Mouse (Mus musculus) midbrain, embryonic 15.5 days (tissue): ENCODE measurements at regions not wholly inside any gene's neighbourhood (a gene's known extent, or its start where the extent isn't known, plus 50 kb on each side); places are given as distances from the start of the nearest gene placed in this dataset.
A peak's percentile ranks its signal among the peaks of the same experiment; 100 is the strongest.

Experiments used
- ATAC-seq: fragments of 200-750 bp; cut with Nextera tagmentation; replicated peaks from 2 replicates; pipeline ENCODE4 v1.8.0; 2017; ENCODE audit warnings: moderate TSS enrichment
- H3K27ac ChIP-seq: fragments of 300-500 bp; sonication (generic); 2 replicates; pipeline ENCODE4 v1.5.1; 2015; ENCODE audit warnings: mild to moderate bottlenecking, inconsistent platforms
- H3K27me3 ChIP-seq: fragments of 300-500 bp; sonication (generic); replicated peaks from 2 replicates; pipeline ENCODE4 v1.6.1; 2015; ENCODE audit warnings: inconsistent platforms
- H3K36me3 ChIP-seq: fragments of 300-500 bp; sonication (generic); replicated peaks from 2 replicates; pipeline ENCODE4 v1.6.1; 2015; ENCODE audit warnings: inconsistent platforms
- H3K4me1 ChIP-seq: fragments of 300-500 bp; sonication (generic); 2 replicates; pipeline ENCODE4 v1.6.1; 2015; ENCODE audit warnings: inconsistent platforms
- H3K4me2 ChIP-seq: fragments of 300-500 bp; sonication (generic); 2 replicates; pipeline ENCODE4 v1.6.1; 2015; ENCODE audit warnings: inconsistent platforms, mild to moderate bottlenecking, moderate library complexity
- H3K4me3 ChIP-seq: fragments of 300-500 bp; sonication (generic); 2 replicates; pipeline ENCODE4 v1.5.1; 2015; ENCODE audit warnings: mild to moderate bottlenecking, inconsistent platforms
- H3K9ac ChIP-seq: fragments of 300-500 bp; sonication (generic); 2 replicates; pipeline ENCODE4 v1.6.1; 2015; ENCODE audit warnings: mild to moderate bottlenecking, inconsistent platforms
- H3K9me3 ChIP-seq: fragments of 300-500 bp; sonication (generic); 2 replicates; pipeline ENCODE4 v1.6.1; 2016; ENCODE audit warnings: inconsistent platforms
- WGBS: fragments of 180-500 bp; shearing (Covaris S2); methylation state at CpG from one replicate; pipeline ENCODE4 v1.1.7; 2015; ENCODE audit warnings: mixed read lengths; 5-methylcytosine and 5-hydroxymethylcytosine counted together

DNA sequence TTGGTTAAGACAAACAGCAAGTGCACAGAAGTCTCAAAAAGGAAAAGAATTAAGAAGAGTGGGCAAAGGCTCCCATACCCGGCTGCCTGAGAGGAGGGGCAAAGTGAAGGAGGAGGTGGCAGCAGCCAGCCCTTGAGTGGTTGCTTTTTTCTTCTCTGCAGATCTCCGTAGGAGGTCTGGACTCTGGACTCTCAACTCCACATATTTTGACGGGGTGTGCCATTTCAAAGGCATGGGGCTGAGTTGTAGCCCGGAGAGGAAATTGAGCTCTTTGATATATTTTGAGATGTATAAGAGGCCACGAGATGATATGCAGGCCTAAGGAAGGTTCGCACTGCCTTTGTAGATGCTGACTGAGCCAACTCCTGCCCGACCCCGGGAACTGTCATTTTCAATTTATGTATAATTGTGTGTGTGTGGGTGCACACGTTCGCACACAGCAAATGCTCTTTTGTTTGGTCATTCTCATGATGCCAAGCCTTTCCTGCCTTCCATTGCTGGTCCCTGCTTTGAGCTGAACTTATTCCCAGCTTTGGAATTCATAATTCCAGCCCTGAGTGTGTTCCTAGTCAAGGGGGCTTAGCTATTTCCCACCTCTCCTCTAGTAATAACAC is 56.4 kb downstream of the Cxcr4 start:
- Histone ChIP-seq H3K9me3 (no peaks in the 10 kb centered on the region), H3K9ac (no peak overlapping the region)
- 63% methylated on average over 10 of the region's 10 CpGs for WGBS

DNA sequence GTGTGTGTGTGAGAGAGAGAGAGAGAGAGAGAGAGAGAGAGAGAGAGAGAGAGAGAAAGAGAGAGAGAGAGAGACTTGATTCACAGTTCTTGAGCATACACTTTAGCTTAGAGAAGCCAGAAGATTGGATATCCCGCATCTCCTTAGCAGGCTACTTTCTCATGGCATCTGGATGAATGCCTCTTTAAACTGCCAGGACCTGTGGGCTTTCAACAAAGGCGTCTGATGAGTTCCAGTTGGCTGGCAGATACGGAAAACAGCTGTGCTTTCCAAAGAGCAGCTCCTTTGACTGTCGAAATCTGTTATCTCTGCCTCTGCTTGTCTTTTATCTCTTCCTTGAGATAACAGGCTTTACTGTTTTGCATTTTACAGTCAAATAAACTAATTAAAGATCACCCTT is 59.5 kb downstream of the Cxcr4 start:
- Histone ChIP-seq H3K4me2 (no peak overlapping the region), H3K27me3 (no peaks in the 10 kb centered on the region), H3K4me3 (no peak overlapping the region), H3K27ac (peak overlapping the region; percentile 29; the same call in 1 of the 2 replicates), H3K36me3 (no peaks in the 10 kb centered on the region), H3K9me3 (no peaks in the 10 kb centered on the region), H3K9ac (no peak overlapping the region), H3K4me1 (0 out of 2 replicates have a peak, but pooled peaks cover 6% of the 10 kb centered on the region)
- 4% methylated on average over 4 of the region's 4 CpGs for WGBS
- 0 out of 2 replicates have a peak, but pooled peaks have one; percentile 17 for ATAC-seq

More for the DNA sequence above, 56.4 kb downstream of the Cxcr4 start:
- Histone ChIP-seq H3K4me1 (peaks cover 19% of the 10 kb centered on the region), H3K4me3 (no peak overlapping the region), H3K27ac (no peak overlapping the region), H3K27me3 (no peaks in the 10 kb centered on the region), H3K36me3 (no peaks in the 10 kb centered on the region), H3K4me2 (no peak overlapping the region)
- no peak for ATAC-seq

DNA sequence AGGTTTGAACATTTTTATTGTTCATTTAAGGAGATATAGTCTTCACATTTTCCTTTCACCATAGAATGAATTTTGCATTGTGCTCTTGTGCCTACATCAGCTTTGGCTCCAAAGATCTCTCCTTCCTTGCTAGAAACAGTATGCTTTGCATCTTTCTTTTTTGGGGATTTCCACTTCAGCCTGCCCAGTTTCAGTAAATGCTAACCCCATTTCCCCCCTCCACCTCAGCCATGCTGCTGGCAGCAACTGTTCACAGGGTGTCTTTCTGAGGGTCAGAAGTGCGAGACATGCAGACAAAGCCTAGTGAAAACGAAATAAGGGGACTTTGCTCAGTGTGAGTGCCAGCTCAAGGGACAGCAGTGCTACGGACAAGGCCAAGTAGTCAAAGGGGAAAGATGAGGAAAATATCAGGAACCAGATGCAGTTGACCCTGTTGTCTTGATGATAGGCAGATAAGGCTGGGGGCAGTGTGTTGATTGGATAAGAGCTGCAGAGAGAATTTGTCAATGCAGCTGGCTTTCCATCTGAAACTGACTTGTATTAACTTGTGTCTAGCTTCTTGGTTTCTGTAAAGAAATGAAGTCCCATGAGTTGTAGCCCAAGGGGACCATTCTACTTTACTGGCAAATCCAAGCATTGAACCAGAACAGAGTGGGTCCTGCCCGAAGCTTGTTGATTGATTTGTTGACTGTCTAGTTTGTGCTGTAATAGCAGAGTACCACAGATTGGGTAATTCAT is 62.1 kb downstream of the Cxcr4 start:
- Histone ChIP-seq H3K27ac (no peak overlapping the region), H3K9me3 (no peaks in the 10 kb centered on the region), H3K27me3 (no peaks in the 10 kb centered on the region), H3K4me1 (0 out of 2 replicates have a peak, but pooled peaks cover 6% of the 10 kb centered on the region), H3K4me3 (no peak overlapping the region), H3K9ac (no peak overlapping the region), H3K36me3 (no peaks in the 10 kb centered on the region), H3K4me2 (no peak overlapping the region)
- no peak for ATAC-seq
- WGBS, result 87% methylated on average over 4 of the region's 4 CpGs

DNA sequence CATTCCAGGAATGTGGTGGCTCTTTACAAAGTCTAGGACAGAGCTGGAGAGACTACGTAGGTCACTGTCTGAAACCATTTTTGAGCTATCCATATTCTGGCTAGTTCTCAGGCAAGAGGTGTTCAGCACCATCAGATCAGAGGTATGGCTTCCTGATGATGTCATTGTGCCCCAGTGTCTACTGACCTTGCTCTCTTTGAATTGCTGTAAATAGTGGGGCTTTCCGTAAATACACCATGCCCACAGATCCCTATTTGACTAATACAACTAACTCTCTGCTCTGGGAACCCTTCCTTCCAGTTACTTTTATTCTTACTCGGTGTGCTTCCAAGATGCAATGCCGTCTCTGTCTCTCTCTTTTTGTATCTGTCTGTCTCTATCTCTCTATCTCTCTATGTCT is 72.9 kb downstream of the Cxcr4 start:
- Histone ChIP-seq H3K9ac (no peak overlapping the region), H3K27me3 (no peaks in the 10 kb centered on the region), H3K4me3 (no peak overlapping the region), H3K36me3 (no peaks in the 10 kb centered on the region), H3K9me3 (no peaks in the 10 kb centered on the region), H3K4me1 (no peaks in the 10 kb centered on the region), H3K27ac (no peak overlapping the region), H3K4me2 (no peak overlapping the region)
- no peak for ATAC-seq
- WGBS, result 90% methylated on average over 4 of the region's 4 CpGs

DNA sequence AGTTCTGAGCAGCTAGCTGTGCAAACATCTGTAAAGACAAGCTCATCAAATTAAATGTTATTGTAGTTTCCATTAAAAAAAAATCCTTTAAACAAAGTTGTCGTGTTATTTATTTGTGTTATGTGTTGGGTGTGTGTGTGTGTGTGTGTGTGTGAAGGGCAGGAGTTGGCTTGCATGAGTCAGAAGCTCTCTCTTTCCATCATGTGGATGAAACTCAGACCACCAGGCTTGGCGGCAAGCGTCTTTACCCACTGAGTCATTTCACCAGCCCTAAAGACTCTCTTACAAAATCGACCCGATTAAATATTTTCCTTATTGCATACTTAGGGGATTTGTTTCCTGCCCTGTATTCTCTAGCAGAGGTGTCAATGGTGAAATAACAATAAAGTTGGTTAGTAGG is 73.6 kb downstream of the Cxcr4 start:
- H3K4me1 ChIP-seq, result no peaks in the 10 kb centered on the region
- 98% methylated on average over 5 of the region's 5 CpGs for WGBS
- ATAC-seq, result no peak
- no peak overlapping the region for H3K27ac ChIP-seq
- H3K27me3 ChIP-seq, result no peaks in the 10 kb centered on the region
- no peak overlapping the region for H3K4me2 ChIP-seq
- H3K36me3 ChIP-seq, result no peaks in the 10 kb centered on the region
- no peaks in the 10 kb centered on the region for H3K9me3 ChIP-seq
- no peak overlapping the region for H3K9ac ChIP-seq
- H3K4me3 ChIP-seq, result no peak overlapping the region

DNA sequence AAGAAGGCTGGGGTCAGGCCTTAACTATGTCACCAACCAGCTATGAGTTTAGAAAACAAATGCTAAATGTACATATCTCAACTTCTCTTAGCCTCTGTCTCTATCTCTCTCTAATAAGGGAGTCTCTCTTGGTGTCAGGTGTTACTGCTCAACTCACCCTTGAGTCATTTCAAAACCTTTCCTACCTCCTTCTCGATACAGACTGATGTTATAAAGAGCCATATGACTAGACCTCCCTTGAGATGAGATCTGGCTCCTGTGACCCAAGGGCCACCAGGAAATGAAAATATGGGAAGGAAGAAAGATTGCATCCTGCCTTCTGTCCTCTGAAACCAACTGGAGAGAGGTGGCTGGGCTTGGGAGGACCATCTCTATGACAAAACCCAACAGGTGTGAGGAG is 74.7 kb downstream of the Cxcr4 start:
- Histone ChIP-seq H3K4me3 (no peak overlapping the region), H3K9me3 (no peaks in the 10 kb centered on the region), H3K27me3 (no peaks in the 10 kb centered on the region), H3K9ac (no peak overlapping the region), H3K4me1 (no peaks in the 10 kb centered on the region), H3K27ac (no peak overlapping the region), H3K36me3 (no peaks in the 10 kb centered on the region), H3K4me2 (no peak overlapping the region)
- no peak for ATAC-seq
- WGBS, result 97% methylated on average over 1 of the region's 1 CpGs

DNA sequence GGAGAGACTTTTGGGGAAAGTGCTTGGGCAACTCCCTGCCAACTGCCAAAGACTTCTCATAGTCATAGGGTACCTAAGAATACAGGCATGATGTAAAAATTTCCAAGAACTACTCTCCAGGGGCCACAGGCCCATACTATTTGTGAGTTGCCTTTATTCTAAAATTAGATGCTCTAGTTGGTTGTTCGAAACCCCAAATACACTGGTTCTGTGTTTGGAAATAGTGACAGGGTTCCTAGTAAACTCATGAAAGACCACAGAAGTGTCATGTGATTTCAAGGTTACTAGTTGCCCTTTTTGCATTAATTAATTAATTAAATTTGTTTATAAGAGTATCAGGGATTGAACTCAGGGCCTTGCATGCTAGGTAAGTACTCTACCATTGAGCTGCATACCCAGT is 77.8 kb downstream of the Cxcr4 start:
- Histone ChIP-seq H3K4me2 (no peak overlapping the region), H3K4me3 (no peak overlapping the region), H3K9ac (no peak overlapping the region), H3K36me3 (no peaks in the 10 kb centered on the region), H3K4me1 (no peaks in the 10 kb centered on the region), H3K9me3 (no peaks in the 10 kb centered on the region), H3K27ac (no peak overlapping the region), H3K27me3 (no peaks in the 10 kb centered on the region)
- no peak for ATAC-seq
- 98% methylated on average over 1 of the region's 1 CpGs for WGBS

DNA sequence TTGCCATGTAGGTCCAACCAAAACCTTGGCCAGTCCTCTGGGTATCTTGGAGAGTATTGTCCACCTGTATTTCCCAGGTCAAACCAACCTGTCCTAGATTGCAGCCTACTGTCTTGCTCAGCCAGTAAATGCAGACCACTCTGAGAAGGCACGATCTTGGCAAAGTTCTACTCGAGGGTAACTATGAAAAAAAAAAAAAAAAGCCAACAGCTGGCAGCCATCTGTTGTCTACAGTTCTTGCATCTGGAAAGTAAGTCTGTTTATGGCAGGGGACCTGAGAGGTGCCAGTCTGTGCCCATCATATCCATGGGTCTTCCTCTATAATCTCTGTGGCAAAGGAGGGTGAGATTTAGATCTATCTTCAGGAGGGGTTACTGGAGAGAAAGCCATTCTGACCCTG is 78.2 kb downstream of the Cxcr4 start:
- WGBS, result 85% methylated on average over 2 of the region's 2 CpGs
- Histone ChIP-seq H3K4me3 (no peak overlapping the region), H3K27me3 (no peaks in the 10 kb centered on the region), H3K36me3 (no peaks in the 10 kb centered on the region), H3K9ac (no peak overlapping the region), H3K4me2 (no peak overlapping the region), H3K4me1 (no peaks in the 10 kb centered on the region), H3K9me3 (no peaks in the 10 kb centered on the region), H3K27ac (no peak overlapping the region)
- no peak for ATAC-seq

DNA sequence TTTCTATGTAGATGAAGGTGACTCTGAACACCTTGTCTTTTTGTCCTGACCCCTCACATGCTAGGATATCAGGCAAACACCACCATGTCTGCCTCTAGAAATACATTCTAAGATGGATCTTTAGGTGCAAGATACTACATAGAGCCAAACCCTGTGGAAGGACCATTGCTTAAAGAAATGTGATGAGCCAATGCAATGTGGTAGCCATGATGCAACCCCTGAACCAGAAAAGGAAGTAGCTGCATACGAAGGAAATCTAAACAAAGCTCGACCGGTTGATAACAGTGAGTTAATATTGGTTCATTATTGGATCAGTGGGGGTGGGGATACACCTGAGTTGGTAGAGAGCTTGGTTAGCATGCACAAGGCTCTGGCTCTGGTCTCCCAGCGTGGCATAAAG is 78.9 kb downstream of the Cxcr4 start:
- Histone ChIP-seq H3K4me2 (no peak overlapping the region), H3K27ac (no peak overlapping the region), H3K36me3 (no peaks in the 10 kb centered on the region), H3K4me3 (no peak overlapping the region), H3K9ac (no peak overlapping the region), H3K9me3 (no peaks in the 10 kb centered on the region), H3K27me3 (no peaks in the 10 kb centered on the region), H3K4me1 (no peaks in the 10 kb centered on the region)
- 93% methylated on average over 4 of the region's 4 CpGs for WGBS
- ATAC-seq, result no peak

DNA sequence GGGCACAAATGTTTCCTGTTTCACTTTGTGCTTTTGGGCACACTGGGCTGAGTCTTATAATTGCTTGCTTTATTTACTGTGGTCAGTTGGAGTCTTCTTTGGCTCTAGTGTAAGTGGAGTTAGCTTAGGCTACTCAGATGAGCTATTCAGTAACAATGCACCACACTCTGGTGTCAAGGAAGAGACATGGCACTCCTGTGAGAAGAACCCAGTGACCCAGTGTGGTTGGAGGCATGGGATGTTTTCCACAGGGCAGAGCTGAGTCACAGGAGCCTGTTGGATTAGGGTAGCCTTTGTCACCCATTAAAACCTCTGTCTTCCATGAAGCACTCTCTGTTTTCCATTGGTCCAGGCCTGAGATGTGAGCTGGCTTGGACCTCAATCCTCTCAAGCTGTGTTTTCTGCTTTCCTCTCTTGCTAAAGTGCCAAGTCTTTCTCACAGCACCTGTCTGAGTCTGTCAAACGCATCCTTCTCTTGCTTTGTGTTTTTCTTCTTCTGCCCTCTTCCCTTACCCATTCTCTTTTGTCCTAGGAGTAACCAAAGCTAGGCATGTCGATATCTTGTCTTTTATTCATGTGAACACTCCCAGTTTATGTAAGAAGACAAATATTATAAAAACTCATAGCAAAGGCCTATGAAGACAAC is 83.2 kb downstream of the Cxcr4 start:
- ATAC-seq, result no peak
- Histone ChIP-seq H3K27ac (no peak overlapping the region), H3K9me3 (no peaks in the 10 kb centered on the region), H3K27me3 (no peaks in the 10 kb centered on the region), H3K4me2 (no peak overlapping the region), H3K4me1 (no peaks in the 10 kb centered on the region), H3K36me3 (no peaks in the 10 kb centered on the region), H3K4me3 (no peak overlapping the region), H3K9ac (no peak overlapping the region)
- 84% methylated on average over 2 of the region's 2 CpGs for WGBS

DNA sequence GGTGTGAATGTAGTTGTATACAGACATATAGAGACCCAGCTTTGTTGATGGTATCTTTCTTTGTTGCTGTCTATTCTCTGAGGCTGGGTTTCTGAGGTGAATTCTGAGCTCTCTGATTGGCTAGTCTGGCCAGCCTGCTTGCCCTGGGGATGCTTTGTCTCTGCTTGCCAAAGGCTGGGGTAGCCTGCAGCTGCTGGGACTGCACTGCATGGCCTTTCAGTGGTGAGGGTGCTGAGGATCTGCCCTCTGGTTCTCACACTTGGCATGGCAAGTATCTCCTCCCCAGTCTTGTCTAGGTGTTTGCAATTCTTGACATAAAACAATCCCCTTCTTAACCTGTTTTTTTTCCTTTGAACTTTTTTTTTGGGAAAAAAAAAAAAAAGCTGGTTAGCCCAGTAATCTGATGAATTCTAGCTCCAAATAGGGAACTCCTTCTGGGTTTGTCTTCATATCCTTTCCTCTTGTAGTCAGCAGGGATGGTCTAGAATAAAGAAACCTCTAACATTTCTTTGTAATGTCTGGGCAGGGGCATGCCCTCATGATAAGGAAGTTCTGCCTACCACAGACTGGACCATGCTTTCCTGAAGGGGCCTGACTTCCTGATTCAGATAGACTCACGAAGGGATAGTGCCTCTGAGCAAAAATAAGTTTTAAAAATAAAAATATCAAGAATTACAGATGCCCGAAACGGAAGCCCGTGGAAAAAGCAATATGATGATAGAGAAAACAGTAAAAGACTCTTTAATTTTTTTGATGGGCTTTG is 85.4 kb downstream of the Cxcr4 start:
- Histone ChIP-seq H3K9me3 (no peaks in the 10 kb centered on the region), H3K4me2 (no peak overlapping the region), H3K27me3 (no peaks in the 10 kb centered on the region), H3K4me1 (no peaks in the 10 kb centered on the region), H3K9ac (no peak overlapping the region), H3K27ac (no peak overlapping the region), H3K36me3 (no peaks in the 10 kb centered on the region), H3K4me3 (no peak overlapping the region)
- WGBS, result 87% methylated on average over 4 of the region's 4 CpGs
- no peak for ATAC-seq

DNA sequence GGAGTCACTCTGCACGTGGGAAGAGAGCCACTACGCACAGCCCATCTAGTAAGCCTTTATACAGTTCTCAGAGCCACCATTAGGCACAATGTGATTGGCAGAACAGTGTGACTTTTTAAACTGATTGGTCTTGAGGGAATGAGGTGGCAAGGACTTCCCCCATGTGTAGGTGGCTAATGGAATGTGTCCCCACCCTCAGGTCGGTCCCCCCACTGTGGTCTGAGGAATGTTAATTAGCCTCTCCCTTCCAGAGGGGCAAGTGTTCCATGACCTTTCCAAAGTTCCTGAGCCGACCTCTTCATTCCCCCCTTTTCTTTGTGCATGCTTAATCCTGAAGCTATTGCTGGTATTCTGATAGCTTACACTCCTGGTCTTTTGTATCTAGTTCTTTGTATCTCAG is 87.2 kb upstream of the Dars start:
- Histone ChIP-seq H3K4me2 (no peak overlapping the region), H3K4me3 (no peak overlapping the region), H3K27ac (no peak overlapping the region), H3K36me3 (no peaks in the 10 kb centered on the region), H3K9me3 (no peaks in the 10 kb centered on the region), H3K9ac (no peak overlapping the region), H3K4me1 (no peaks in the 10 kb centered on the region), H3K27me3 (no peaks in the 10 kb centered on the region)
- no peak for ATAC-seq
- 48% methylated on average over 4 of the region's 4 CpGs for WGBS
